Mouse (Mus musculus) left cerebral cortex, adult 2 months (tissue): ENCODE data around the gene Cecr2. TPM values are rescaled to one million over a fixed set of nuclear protein-coding genes. Genes with fewer than 3 reads are reported as not detected.
"Not testable (repeated sequence)": the region's sequence is repeated elsewhere in the genome, so short reads cannot be mapped to it uniquely, and the experiment has no call there.

Source experiments
- DNase-seq, 2 experiments: peaks; one replicate each; pipeline ENCODE4 v3.0.0; 2021 to 2022; ENCODE audit warnings: low spot score in 2 of 2, mixed read lengths in 1 of 2; ENCODE audit errors: extremely low spot score in 1 of 2
- H3K27ac ChIP-seq: fragments of 200-600 bp; 2 replicates; pipeline ENCODE4 v1.8.1; 2022
- H3K4me3 ChIP-seq: fragments of 200-600 bp; 2 replicates; pipeline ENCODE4 v1.8.1; 2022
- CTCF ChIP-seq: fragments of 200-600 bp; IDR thresholded peaks from 2 replicates; pipeline ENCODE4 v1.8.1; 2022; ENCODE audit warnings: antibody characterized with exemption, mild to moderate bottlenecking, moderate library complexity
- intact Hi-C: fragments of 180-260 bp; cut with DNase I; formaldehyde crosslinking; loops from one replicate; pipeline ENCODE4 v1.15.1; 2025
- microRNA-seq, 2 experiments: library from miRNA; unstranded; fragments of <30 nt; microRNA quantifications; one replicate each; pipeline ENCODE4 v1.2.0; 2021
- total RNA-seq, 2 experiments: library from RNA; stranded (reverse); gene quantifications; 2 replicates each; pipeline ENCODE4 v1.2.3; 2021

The Cecr2 gene
- total RNA-seq, 2 experiments from 2014 or later = 3.1 to 4.1 TPM

DNA sequence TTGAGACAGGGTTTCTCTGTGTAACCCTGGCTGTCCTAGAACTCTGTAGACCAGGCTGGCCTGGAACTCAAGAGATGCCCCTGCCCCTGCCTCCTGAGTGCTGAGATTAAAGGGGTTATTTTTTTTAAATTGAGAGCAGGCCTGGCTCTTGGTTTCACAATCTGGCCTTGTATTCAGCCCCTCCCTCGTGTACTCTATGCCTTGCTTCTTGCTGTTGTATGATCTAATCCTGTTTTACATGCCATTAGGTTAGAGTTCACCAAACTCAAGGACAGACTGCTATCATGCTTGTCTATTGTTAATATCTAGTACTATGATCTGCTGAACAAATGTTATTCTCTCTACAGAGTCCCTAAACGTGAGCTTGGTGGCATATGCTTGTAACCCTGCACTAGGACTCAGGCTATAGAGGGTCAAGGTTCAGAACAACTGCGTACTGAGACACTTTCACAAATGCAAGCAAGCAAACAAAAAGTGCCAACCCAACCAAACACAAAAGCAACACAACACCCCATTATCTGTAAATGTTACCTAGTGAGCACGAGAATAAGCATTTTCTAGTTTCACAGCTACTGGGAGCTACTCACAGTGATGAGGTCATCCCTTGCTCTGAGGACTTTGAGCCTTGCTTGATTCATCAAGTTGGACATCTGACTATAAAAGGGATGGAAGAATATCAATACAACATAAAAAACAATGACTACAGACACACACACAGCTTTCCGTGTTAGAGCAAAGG is 141.0 kb downstream of the Cecr2 start:
- no peak for TF ChIP-seq CTCF
- no peak for DNase-seq
- intact Hi-C loops = no loop called here
- Histone ChIP-seq H3K27ac (no peak overlapping the region), H3K4me3 (no peak overlapping the region)

DNA sequence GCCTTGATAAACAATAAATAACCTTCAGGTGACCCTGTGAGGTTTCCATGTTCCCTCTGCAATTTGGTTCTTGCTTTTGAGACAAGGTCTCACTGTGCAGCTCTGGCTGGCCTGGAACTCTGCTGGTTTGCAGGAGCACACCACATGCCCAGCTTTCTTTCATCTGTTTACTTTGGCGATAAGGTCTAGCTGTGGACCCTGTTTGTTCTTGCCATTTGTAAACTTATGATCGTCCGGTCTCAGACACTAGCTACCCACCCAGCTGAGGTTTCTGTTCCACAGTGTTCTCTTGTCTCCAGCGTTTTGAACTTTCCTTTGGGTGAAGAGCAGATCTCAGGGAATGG is 141.5 kb downstream of the Cecr2 start:
- DNase-seq = no peak
- H3K4me3 ChIP-seq = no peak overlapping the region
- TF ChIP-seq CTCF = no peak
- no peak overlapping the region for H3K27ac ChIP-seq
- intact Hi-C loops = no loop called here

DNA sequence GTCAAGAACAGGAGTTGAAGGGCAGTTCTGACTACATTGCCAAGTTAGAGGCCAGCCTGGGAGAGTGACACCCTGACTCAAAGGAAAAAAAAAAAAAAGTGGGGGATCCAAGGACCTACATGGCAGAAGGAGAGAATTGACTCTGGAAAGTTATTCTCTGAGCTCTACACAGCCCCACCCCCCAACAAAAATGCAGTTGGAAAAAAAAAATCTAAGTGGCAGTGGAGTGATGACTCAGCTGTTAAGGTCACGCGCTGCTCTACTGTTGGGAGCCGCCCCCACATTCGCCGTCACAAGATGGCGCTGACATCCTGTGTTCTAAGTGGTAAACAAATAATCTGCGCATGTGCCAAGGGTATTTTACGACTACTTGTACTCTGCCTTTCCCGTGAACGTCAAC is 145.8 kb downstream of the Cecr2 start:
- intact Hi-C loops, H3K4me3 ChIP-seq, DNase-seq, H3K27ac ChIP-seq: not testable (repeated sequence)

DNA sequence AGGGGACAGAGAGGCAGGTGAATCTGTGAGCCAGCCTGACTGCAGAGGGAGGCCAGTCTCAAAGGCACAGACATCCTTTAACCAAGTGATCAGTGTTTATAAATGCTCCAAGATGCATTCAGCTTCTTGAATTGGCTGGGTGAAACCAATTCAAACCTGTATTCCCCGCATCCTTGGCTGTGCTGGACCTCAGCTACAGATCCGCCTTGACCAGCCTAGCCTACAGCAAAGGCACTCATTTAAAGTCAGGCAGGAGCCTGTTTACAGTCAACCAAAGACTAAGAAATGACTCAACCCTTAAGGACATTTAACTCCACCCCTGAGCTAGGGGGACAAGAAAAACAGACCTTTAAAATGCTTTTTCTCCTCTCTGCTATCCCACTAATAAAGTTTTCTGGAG is 153.1 kb downstream of the Cecr2 start:
- intact Hi-C loops = no loop called here
- no peak for TF ChIP-seq CTCF

DNA sequence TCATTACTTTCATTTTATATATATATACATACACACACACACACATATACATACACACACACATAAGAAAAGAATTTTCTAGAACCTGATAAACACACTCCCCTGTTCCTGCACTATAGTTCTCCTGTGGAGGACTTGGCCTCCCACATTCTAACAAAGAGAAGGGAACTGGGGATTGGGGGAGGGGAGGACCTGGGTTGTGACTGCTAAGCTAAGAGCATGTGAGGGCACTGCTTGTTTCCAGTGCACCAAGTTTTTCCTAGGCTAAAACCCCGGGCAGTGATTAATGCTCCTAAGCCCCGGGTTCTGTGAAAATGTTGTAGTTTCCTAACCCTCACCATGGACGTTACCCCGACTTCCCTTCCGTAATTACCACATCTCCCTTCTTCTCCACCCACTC is 154.0 kb downstream of the Cecr2 start:
- Histone ChIP-seq H3K4me3 (no peak overlapping the region), H3K27ac (no peak overlapping the region)
- intact Hi-C loops = no loop called here
- DNase-seq = no peak
- no peak for TF ChIP-seq CTCF

More for the DNA sequence above, 153.1 kb downstream of the Cecr2 start:
- H3K27ac ChIP-seq = no peak overlapping the region
- DNase-seq = no peak
- no peak overlapping the region for H3K4me3 ChIP-seq

Small RNAs within 50 kb of the gene (microRNA-seq; reads per million reads assigned to microRNA genes)
- 0 reads per million in 2 experiments for gene Gm25193

Other genes starting within 250 kb of the Cecr2 start
- gene Il17ra, start 203.1 kb upstream of the Cecr2 start, total RNA-seq = 10 to 100 TPM; 14.8 to 19.7 TPM
- gene Tmem121b, start 172.6 kb upstream of the Cecr2 start, total RNA-seq = 10 to 100 TPM; 56.1 to 57.4 TPM
- 10 to 100 TPM; 35.2 to 41.0 TPM for gene Hdhd5, start 135.1 kb upstream of the Cecr2 start, total RNA-seq
- 10 to 100 TPM; 65.3 to 75.6 TPM for gene Slc25a18, start 107.2 kb downstream of the Cecr2 start, total RNA-seq
- gene Atp6v1e1, start 156.4 kb downstream of the Cecr2 start, total RNA-seq = 100 to 1,000 TPM; 519 to 532 TPM
- gene Bcl2l13, start 169.8 kb downstream of the Cecr2 start, total RNA-seq = 10 to 100 TPM; 44.0 to 51.4 TPM